Mouse (Mus musculus) olfactory bulb, adult 2 months (tissue): Measurements from ENCODE around the gene Trarg1. TPM values are rescaled to one million over a fixed set of nuclear protein-coding genes. Genes with fewer than 3 reads are reported as not detected.

Experiments used
- H3K27ac ChIP-seq: fragments of 200-500 bp; 2 replicates; pipeline ENCODE4 v1.5.1; 2012; ENCODE audit warnings: low read depth, low read length; ENCODE audit not compliant: insufficient read depth
- H3K4me1 ChIP-seq: fragments of 200-500 bp; 2 replicates; pipeline ENCODE4 v1.6.1; 2012; ENCODE audit warnings: low read length; ENCODE audit not compliant: control insufficient read depth, insufficient read depth
- H3K4me3 ChIP-seq: fragments of 200-500 bp; 2 replicates; pipeline ENCODE4 v1.5.1; 2012; ENCODE audit warnings: mild to moderate bottlenecking, low read depth, low read length, moderate library complexity; ENCODE audit not compliant: insufficient read depth
- CTCF ChIP-seq: fragments of 200-500 bp; IDR thresholded peaks from 2 replicates; pipeline ENCODE4 v1.5.1; 2012; ENCODE audit warnings: low read depth, mild to moderate bottlenecking, low read length, moderate library complexity; ENCODE audit not compliant: insufficient read depth
- POLR2A ChIP-seq: fragments of 200-500 bp; IDR thresholded peaks from 2 replicates; pipeline ENCODE4 v1.6.1; 2012; ENCODE audit warnings: mild to moderate bottlenecking, low read depth, low read length, moderate library complexity; ENCODE audit not compliant: insufficient read depth
- WGBS: fragments of 180-500 bp; shearing (Covaris S2); methylation state at CpG from one replicate; pipeline ENCODE4 v1.1.7; 2018; 5-methylcytosine and 5-hydroxymethylcytosine counted together
- polyA plus RNA-seq: library from polyadenylated mRNA; stranded (reverse); fragments of >200 nt; gene quantifications from 2 replicates; pipeline ENCODE4 v1.2.4, GENCODE M21; 2012; ENCODE audit warnings: low replicate concordance; ENCODE audit not compliant: missing spikeins, insufficient read depth, insufficient read length

Gene Trarg1
- polyA plus RNA-seq, 1 experiment: not detected

DNA sequence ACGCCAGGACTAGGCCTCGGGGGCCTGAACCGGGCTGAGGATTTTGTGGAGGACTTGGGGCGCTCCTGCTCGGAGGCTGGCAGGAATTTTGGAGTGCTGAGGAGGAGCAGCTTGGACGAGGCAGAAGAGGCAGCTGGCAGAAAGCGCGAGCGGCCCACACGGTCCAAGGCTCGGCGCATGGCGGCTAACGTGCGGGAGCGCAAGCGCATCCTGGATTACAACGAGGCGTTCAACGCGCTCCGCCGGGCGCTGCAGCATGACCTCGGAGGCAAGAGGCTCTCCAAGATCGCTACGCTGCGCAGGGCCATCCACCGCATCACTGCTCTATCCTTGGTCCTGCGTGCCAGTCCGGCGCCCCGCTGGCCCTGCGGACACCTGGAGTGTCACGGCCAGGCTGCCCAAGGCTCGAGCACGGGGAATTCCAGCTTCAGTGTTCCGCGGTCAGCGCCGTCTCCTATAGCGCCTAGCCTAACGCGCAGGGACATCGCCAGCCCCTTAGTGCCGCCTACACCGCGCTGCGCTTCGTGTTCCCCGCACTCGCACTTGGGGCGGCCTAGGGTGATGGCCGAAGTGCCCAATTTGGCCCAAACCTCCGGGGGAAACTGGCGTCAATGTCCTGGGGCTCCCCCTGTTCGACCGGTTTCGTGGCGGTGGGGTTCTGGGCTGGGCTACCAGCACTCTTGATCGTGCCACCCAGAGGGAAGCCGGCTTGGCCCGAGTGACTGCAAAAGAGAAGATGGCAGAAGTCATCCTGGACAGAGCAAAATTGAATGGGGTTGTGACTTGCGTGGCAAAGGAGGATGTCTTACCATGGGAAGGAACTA, 6.8 kb upstream of the Trarg1 start:
- no peak for TF ChIP-seq POLR2A
- no peak for TF ChIP-seq CTCF
- Histone ChIP-seq H3K4me1 (peaks cover 14% of the 10 kb centered on the region), H3K4me3 (peak overlapping the region; percentile 39), H3K27ac (no peak overlapping the region)
- 5% methylated on average over 64 of the region's 64 CpGs for WGBS

DNA sequence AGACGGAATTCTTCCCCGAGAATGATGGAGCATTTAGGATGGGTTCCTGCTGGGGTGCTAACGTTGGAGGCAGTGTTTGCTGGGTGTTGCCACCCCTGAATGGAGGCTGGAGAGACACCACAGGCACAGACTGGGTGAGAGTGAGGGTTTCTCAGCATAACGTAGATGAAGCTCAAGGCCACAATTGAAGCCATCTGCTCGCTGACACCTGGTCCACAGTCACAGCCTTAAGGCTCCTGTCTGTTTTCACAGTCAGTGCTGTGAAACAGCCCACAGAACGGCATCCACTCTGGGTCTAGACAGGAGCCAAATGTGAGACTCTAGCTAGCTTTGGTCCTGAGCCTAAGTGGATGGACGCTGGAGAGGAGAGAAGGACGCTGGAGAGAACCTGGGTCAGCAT, 5.4 kb upstream of the Trarg1 start:
- Histone ChIP-seq H3K4me3 (no peak overlapping the region), H3K27ac (no peak overlapping the region), H3K4me1 (peaks cover 14% of the 10 kb centered on the region)
- TF ChIP-seq CTCF (no peak), POLR2A (no peak)
- WGBS: 69% methylated on average over 8 of the region's 8 CpGs

DNA sequence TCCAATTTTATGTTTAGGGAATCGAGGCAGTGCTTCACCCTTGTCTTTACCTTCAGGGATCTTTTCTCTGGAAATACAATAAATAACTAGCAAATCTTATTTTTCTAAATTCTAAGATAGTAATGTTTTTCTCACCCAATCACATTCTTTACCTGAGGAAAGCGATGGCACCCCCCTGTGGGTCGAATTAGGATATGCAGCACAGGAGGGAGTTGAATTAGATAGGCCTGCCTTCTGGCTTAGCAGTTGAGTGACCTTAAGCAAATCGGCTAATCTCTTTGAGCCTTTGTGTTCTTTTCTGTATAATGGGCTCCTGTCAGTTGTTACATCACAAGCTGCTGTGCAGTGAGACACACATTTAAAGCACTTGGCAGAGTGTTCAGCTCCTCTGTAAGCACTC, 4.9 kb upstream of the Trarg1 start:
- no peak overlapping the region for H3K4me3 ChIP-seq
- peaks cover 14% of the 10 kb centered on the region for H3K4me1 ChIP-seq
- no peak for TF ChIP-seq POLR2A
- no peak for TF ChIP-seq CTCF
- no peak overlapping the region for H3K27ac ChIP-seq
- 47% methylated on average over 4 of the region's 4 CpGs for WGBS

DNA sequence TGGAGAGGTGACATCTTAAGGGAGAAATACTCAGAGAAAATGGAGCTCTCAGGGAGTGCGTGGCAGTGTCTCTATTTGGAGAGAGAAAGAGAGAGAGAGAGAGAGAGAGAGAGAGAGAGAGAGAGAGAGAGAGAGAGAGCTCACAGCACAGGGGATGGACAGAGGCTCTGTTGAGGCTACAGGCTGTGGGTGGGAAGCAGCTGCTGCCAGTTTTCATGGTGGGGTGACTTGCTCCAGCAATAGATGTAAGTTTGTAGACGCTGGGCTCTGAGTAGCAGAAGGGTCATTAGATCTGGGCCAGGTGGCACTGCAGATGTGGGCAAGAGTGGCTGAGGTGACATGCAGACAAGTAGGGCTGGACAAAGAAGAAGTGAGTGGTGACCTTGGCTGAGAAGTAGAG, 6.0 kb downstream of the Trarg1 start:
- Histone ChIP-seq H3K4me1 (no peaks in the 10 kb centered on the region), H3K27ac (no peak overlapping the region), H3K4me3 (no peak overlapping the region)
- TF ChIP-seq POLR2A (no peak), CTCF (no peak)
- 79% methylated on average over 2 of the region's 2 CpGs for WGBS

DNA sequence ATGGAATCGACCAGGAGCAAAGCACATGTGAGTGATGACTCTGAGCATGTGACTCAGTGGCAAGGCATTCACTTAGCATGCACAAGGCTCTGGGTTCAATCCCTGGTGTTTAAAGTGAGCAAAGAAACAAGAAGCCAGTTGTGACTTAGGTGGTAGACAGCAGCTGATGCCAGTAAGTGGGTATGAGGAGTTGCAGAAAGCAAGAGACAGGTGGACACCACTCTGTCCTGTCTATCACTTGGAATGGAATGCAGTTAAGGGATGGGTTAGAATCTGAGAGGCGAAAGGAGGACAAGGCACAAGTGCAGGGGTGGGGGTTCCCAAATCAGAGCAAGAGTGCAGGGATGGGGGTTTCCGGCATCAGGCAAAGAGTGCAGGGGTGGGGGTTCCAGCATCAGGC, 12.5 kb downstream of the Trarg1 start:
- TF ChIP-seq POLR2A (no peak), CTCF (no peak)
- WGBS: 75% methylated on average over 3 of the region's 3 CpGs

DNA sequence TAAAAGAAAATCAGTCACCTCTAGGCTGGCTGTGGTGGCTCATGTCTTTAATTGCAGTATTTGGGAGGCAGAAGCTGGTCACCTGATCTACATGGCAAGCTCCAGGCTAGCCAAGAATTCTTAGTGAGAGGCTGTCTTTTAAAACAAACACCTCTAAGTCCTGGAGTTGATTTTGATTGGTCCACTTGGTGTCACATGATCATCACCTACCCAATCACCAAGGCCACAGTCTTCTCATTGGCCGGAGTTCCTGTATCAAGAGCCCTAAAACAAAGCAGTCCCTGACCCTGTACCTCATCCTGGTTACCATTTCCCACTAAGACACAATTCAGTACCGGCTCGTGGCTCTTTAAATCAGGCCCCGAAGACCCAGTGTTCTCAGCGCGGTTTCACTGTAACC, 16.2 kb downstream of the Trarg1 start:
- 67% methylated on average over 6 of the region's 6 CpGs for WGBS
- H3K4me3 ChIP-seq: no peak overlapping the region
- H3K4me1 ChIP-seq: peaks cover 7% of the 10 kb centered on the region; the same call in 1 of the 2 replicates
- TF ChIP-seq CTCF (no peak), POLR2A (no peak)
- no peak overlapping the region for H3K27ac ChIP-seq

More for the DNA sequence above, 12.5 kb downstream of the Trarg1 start:
- Histone ChIP-seq H3K27ac (no peak overlapping the region), H3K4me1 (no peaks in the 10 kb centered on the region), H3K4me3 (no peak overlapping the region)

DNA sequence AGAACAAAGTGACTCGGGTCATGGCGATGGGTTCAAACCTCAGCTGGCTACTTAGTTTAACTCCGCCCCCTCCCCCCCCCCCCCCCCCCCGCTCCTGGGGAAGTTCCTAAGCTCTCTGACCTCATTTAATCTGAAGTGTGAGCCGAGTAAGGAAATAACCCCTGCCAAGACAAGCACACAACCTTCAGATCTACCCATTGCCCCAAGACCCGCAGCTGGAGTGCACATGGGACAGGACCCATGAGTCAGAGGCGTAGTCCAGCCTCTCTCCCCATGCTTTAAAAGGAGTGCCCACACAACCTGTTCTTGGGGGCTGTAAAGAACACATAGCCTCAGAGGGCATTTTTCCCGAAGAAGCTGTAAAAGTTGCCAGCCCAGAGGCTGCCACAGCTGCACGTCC, 20.0 kb downstream of the Trarg1 start:
- peaks cover 7% of the 10 kb centered on the region; the same call in 1 of the 2 replicates for H3K4me1 ChIP-seq
- no peak overlapping the region for H3K27ac ChIP-seq
- TF ChIP-seq POLR2A (no peak), CTCF (no peak)
- no peak overlapping the region for H3K4me3 ChIP-seq
- 53% methylated on average over 8 of the region's 9 CpGs for WGBS

DNA sequence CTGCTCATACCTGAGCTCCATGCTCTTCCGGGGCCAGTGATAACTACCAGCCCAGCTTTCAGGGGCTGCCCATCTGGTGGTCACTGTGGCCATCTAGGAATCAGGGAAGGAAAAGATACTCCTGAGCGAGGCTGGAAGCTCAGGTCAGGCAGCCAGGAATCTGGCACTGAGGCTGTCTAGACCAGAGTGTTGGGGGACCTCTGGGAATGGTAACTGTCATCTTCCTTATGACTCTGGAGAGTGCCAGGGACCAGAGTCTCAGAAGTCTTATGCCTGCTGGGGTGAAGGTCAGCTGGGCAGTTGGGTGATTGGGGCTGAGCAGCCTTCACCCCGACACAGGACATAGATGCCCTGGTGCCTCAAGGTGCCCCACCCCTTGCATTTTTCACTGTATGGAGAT, 28.0 kb downstream of the Trarg1 start:
- Histone ChIP-seq H3K4me1 (peaks cover 4% of the 10 kb centered on the region; the same call in 1 of the 2 replicates), H3K4me3 (no peak overlapping the region), H3K27ac (no peak overlapping the region)
- TF ChIP-seq POLR2A (no peak), CTCF (no peak)
- WGBS: 91% methylated on average over 3 of the region's 3 CpGs

DNA sequence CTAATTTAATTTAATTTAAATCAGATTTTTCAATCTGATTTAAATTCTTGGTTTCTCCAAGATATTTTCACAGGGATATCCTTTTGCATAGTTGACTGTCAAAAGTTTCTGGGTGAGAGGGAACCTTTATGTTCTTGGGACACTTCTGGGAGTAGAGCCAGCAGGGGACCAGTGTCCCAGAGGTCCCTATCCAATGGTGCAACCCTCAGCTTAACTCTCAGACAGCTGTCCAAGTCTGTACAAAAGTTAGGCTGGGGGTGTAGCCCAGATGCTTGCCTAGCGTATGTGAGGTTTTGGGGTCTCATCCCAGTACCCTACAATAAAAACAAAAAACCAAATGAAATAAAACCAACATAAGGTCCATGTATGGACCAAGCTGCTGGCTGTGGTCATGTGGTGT, 28.5 kb downstream of the Trarg1 start:
- Histone ChIP-seq H3K4me1 (peaks cover 4% of the 10 kb centered on the region; the same call in 1 of the 2 replicates), H3K27ac (no peak overlapping the region), H3K4me3 (no peak overlapping the region)
- 89% methylated on average over 1 of the region's 1 CpGs for WGBS
- TF ChIP-seq CTCF (no peak), POLR2A (no peak)
